Mouse (Mus musculus) gastrocnemius, adult 18-20 months (tissue): ENCODE measurements at regions not wholly inside any gene's neighbourhood (a gene's known extent, or its start where the extent isn't known, plus 50 kb on each side); places are given as distances from the start of the nearest gene placed in this dataset.

Experiments
- DNase-seq: peaks from one replicate; pipeline ENCODE4 v3.0.0; 2021; ENCODE audit warnings: low spot score

DNA sequence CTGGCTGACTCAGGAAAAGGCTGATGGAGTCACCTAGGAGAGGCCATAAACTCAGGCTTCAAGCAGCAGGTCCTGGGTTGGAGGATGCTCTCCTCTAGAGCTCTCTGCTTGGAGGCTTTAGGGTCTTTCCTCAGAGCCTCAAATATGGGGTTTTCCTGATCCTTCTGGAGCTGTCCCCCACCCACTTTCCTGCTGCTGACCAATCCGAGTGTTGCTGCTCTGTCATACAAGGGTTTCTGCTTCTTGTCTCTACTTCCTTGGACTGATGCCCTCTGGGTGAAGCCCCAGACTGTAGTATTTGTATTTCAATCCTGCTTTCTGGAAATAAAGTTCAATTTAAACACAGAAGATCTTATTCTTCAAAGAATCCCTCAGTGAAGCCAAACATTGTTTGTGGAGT lies 166.7 kb upstream of the Sall1 start:
- DNase-seq: no peak

- DNase-seq: no peak
These were observed 163.9 kb upstream of the Sall1 start for GRCm38 (mm10) chr8:89207891-89208290.

DNA sequence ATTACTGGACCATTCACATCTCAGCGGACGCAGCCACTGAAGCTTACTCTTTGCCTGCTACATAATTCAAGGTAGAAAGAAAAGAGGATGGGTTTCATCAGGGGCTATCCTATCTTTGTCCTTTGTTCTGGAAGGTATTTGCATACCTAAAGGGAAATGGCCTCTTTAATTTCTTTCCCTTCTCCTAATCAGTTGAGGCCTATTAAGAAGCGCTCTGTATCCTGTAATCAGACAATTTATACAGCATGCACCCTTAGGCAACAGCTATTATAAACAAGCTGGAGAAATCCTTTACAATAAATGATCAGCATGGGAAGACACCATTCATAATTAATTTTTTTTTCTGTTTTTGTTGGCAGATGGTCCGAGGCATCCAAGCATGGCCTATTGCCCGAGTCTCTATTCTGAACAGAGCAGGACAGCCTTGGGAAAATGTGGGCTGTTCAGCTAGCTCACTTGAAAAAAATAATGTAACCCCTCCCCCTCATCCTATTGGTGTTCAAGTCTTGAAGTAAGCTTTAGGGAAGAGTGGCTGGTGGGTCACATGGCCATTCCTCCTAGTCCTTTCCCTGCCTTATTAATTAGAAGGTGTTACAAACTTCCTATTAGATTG lies 158.6 kb upstream of the Sall1 start:
- DNase-seq: no peak

GRCm38 (mm10) chr8:89200301-89200700 lies 156.3 kb upstream of the Sall1 start:
- DNase-seq: no peak

- no peak for DNase-seq
These were observed 141.4 kb upstream of the Sall1 start for GRCm38 (mm10) chr8:89185314-89185713.

DNA sequence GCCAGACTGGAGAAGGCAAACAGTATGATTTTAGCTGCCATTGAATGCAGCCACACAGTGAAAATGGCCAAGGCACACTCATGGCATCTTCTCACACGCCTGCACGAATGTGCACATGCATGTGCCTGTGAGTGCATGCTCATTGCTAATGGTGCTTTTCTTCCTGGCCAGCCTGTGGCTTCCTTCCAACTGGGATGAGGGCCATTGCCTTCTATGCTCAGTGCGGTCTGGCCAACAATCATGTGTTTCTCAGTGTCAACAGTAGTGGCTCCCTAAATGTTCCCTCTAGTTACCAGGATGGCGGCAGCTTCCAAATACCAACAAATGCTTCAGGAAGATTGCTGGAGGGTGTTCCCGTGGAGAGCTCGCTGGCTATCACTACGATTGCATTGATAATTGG lies 131.7 kb upstream of the Sall1 start:
- DNase-seq: no peak

- DNase-seq: no peak
These were observed 127.6 kb upstream of the Sall1 start for GRCm38 (mm10) chr8:89171561-89171960.

GRCm38 (mm10) chr8:89169484-89169883 lies 125.5 kb upstream of the Sall1 start:
- DNase-seq: no peak

- no peak for DNase-seq
These were observed 123.1 kb upstream of the Sall1 start for GRCm38 (mm10) chr8:89167026-89167425.

GRCm38 (mm10) chr8:89156909-89157308 lies 112.9 kb upstream of the Sall1 start:
- no peak for DNase-seq

GRCm38 (mm10) chr8:89153605-89154004 lies 109.6 kb upstream of the Sall1 start:
- no peak for DNase-seq

DNA sequence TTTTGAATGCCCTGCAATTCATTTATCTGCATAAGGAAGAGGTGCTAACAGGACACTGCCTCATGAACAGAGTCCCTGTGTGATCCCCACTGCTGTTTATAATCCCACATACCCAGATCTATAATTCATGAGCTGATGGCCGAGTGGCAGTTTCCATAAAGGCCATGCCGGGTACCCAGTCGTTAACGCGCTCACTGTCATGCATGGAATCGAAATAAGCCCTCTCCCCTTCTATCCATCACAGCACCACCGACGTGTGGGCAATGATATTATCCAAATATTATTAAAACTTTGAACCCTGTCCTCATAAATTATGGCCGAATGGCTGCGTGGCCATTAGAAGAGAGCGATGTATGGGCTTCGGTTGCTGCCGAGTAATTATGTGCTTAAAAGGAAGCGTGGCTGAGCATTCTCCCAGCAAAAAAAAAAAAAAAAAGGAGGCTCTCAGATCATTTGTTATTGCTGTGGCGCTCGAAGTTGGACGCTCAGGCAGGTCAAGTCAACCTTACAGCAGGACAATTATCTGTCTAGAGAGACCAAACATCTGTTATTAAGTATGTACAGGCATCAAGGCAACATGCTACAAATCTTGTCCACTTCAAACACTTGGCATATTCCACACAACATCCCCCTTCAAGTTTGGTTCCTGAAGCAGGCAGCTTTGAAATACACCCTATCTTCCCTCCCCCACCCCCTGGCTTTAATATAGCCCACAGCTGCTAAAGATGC lies 109.1 kb upstream of the Sall1 start:
- DNase-seq: no peak

GRCm38 (mm10) chr8:89152331-89152730 lies 108.4 kb upstream of the Sall1 start:
- DNase-seq: no peak

DNA sequence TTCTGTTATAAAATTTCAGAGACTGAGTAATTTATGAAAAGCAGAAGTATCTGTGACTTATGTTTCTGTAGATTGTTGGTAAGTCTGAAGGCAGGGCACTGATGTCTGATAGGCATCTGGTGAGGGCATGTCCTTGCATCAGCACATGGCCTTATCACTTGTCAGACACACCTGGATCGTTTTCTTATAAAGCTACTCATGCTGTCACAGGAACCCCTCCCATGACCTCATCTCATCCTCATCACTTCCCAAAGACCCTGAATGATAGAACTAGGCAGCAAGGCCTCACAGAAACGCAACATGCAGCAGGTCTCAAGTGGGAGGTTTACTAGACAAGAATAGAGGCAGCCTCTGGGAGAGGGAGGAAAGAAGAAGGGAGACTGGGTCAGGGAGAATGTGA lies 107.0 kb upstream of the Sall1 start:
- no peak for DNase-seq

DNA sequence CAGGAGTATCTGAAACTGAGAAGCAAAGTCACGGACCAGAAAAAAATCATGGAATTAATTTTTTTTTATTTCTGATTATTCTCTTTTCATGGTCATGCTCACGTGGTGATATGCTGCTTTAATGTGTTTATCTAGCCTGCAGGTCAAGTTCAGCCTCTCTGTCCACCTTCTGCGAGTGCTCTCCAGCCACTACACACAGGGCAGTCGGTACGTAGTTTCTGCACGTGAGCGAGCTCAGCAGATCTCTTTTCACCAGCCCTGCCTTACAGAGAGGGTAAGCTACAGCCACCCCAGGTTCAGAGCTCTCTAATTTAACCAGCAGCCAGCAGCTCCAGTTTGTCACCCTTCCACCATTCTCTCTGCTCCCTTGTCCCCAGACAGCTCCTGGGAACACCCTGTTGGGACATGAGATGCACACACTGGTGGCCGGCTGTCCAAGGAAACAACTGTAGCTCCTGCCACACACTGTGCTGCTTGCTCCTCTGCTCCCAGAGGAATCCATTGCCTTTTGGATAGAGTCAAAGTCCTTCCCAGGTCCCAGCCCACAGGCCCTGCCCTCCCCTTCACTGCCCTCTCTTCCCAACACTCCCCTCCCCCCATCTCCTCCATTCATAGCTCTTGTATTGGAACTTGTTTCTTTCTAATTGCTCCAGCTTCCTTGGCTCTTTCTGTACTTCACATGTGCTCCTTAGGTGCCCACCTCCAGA lies 97.7 kb upstream of the Sall1 start:
- no peak for DNase-seq

DNA sequence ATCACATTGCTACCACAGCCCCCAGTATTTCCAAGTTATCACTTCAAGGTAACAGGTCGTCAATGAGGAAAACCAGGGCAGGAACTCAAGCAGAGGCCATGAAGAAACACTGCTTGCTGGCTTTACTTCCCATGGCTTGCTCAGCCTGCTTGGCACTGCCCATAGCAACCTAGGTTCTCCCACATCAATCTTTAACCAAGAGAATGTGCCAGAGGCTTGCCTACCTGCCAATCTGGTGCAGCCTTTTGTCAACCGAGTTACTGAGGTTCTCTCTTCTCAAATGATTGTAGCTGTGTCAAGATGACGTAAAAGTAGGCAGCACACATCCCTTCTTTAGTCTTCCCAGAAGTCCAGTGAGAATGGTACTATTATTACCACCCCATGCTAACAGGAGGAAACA lies 95.9 kb upstream of the Sall1 start:
- DNase-seq: no peak

DNA sequence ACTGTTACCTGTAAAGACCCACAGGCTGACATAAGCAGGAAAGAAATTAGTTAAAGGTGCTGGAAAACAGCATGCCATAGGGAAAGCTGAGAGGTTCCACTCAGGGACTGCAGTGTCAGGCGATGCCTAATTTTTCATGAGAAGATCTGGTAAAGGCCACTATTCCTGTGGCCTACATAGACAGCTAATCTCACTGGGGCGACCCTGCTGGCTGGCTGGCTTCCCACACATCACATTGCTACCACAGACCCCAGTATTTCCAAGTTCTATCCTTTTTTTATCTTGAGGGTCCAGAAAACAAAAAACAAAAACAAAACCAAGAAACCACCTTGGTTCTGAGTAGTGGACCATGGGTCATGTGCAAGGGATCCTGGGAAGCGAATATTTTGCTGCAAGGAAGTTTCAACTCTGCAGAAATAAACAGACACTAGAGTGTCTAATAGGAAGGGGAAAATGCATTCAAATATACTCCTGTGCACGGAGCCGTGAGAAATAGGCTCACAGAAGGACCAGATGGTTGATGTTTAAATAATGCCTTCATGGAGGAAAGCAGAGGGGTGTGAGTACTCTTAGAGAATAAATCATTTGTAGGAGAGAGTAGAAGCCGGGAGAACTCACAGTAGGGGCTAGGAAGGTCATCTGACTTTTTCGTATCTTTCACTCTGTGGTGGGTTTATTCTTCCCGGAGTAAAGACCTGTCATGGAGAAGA lies 94.6 kb upstream of the Sall1 start:
- DNase-seq: no peak

DNA sequence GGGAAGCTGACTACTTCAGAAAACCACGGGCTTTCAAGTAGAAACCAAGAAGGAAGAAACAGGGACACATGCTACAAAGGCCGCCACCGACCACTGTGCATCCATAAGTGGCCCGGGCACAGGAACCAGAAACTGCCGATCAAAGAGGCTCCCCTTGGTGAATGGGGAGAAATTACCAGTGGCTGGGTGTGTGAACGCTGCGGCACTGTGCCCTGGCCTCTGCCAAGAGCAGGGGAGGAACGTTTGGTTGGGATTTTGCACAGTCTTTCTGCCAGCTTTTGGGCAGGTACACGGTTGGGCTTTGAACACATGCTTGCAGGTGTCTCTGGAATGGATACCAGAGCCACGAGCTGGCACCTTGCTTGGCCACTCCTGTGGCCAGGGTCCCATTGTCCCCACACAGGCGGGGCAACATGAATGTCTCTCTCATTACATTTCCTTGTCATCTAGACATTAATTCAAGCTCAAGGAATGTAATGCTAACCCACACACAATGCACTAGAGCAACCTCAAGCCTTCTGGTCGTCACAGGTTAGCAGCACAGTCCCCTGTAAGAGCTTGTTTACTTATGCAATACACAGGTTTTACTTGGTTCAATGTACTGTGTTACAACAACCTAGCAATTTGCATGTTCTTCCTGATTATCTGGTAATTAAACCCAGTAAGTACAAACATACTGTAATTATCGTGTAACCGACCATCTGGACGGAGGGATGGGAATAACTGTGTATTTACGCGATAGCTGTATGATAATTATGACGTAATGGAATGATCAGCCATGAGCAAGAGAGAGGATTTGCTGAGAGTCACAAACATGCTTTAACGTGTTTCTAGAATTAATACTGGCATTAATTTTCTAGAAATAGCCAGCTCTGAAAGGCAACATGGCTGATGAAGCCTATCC lies 90.9 kb upstream of the Sall1 start:
- DNase-seq: no peak

DNA sequence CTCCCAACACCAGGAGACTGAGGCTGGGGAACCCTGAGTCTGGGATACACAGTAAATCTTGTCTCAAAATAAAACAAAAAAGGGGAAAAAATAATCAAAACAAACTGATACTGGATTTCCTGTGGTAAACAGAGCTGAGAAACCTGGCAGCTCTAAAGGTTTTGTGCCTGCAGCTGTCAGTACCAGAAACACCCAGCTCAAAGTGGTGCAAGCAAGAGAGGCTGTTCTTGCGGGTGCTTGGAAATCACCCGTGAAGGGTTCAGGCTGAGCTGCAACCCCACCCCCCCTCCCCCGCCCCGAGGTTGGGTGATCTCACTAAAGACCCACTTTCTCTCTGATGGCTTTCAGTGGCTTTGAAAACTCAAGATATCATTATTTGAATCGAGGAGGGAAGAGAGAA lies 90.1 kb upstream of the Sall1 start:
- no peak for DNase-seq

GRCm38 (mm10) chr8:89121051-89121450 lies 77.1 kb upstream of the Sall1 start:
- DNase-seq: no peak
